Mouse (Mus musculus): ENCODE measurements at regions not wholly inside any gene's neighbourhood (a gene's known extent, or its start where the extent isn't known, plus 50 kb on each side); places are given as distances from the start of the nearest gene placed in this dataset.
"Not testable (repeated sequence)": the region's sequence is repeated elsewhere in the genome, so short reads cannot be mapped to it uniquely, and the experiment has no call there.

- ATAC-seq (replicated peaks; ENCODE audit: low FRiP score, poor library complexity, severe bottlenecking), result no peak
Observed at GRCm38 (mm10) chr13:97412151-97412550, 171.2 kb downstream of the Enc1 start.

- ATAC-seq (replicated peaks; ENCODE audit: low FRiP score, poor library complexity, severe bottlenecking), result no peak
Observed at GRCm38 (mm10) chr13:97410550-97411201, 169.8 kb downstream of the Enc1 start.

- no peak for ATAC-seq (replicated peaks; ENCODE audit: low FRiP score, poor library complexity, severe bottlenecking)
Observed at GRCm38 (mm10) chr13:97409891-97410525, 169.1 kb downstream of the Enc1 start.

- no peak for ATAC-seq (replicated peaks; ENCODE audit: low FRiP score, poor library complexity, severe bottlenecking)
Observed at GRCm38 (mm10) chr13:97409291-97409780, 168.4 kb downstream of the Enc1 start.

DNA sequence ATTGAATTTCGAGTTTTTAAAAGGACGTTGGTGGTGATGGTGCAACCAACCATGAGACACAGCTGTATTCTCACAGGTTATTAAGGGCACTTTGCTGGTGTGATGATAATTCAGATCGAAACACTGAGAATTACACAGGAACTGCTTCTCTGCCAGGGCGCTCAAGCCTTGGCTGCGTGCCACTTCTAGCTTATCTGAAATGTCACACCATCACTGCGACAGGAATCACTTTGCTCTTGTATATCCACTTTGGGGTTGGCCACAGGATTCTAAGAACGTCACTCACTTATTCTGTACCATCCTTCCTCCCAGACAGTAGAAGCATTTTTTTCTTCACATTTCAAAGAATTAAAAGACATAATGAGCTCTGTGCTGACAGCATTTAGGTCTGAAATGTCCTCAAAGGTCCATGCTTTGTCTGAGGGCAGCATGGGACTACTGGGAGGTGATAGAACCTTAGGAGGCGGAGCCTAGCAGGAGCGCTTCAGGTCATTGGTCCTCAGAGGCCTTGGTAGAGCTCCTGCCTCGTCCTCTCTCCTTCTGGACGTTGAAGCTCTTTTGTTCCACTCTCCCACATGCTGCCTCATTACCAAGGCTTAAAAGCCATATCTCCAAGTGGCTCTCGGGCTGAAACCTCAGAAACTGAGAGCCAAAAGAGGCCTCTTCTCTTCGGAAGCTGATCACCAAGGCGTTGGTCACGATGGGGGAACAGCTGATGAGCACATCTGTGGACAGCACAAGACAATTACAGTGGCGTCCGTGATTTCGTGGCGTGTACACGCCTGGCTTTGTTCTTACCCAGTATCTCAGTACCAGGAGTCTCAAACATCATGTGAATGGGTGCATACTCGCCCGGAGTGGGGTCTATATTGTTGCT lies 167.7 kb downstream of the Enc1 start:
- no peak for ATAC-seq (replicated peaks; ENCODE audit: low FRiP score, poor library complexity, severe bottlenecking)

- no peak for ATAC-seq (replicated peaks; ENCODE audit: low FRiP score, poor library complexity, severe bottlenecking)
Observed at GRCm38 (mm10) chr13:97407773-97408172, 166.9 kb downstream of the Enc1 start.

GRCm38 (mm10) chr13:97406678-97407077 lies 165.8 kb downstream of the Enc1 start:
- no peak for ATAC-seq (replicated peaks; ENCODE audit: low FRiP score, poor library complexity, severe bottlenecking)

DNA sequence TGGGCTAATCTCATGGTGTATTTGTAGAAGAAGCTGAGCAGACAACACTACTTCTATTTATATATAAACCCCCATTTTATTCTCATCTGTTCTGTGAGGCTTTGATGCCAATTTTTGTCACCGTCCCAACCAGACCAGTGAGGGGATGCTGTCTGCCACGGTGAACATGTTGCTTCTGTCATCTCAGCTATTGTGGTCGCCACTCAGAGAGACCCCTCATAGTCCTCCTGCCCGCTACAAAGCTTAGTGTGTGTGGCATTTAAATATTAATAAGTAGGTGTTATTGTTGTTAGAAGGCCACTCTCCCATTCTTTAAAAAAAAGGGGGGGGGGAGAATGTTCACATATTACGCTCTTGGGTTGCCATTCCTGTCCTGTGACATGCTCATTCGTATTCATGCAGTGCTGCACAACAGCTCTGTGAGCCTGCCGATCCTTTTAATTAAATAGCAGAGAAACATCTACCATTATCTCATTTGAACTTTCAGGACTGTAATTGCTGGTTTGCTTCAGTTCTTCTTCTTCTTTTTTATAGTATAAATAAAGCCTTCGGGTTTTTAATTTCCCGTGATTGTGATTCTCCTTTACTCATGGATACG lies 161.4 kb downstream of the Enc1 start:
- no peak for ATAC-seq (replicated peaks; ENCODE audit: low FRiP score, poor library complexity, severe bottlenecking)

DNA sequence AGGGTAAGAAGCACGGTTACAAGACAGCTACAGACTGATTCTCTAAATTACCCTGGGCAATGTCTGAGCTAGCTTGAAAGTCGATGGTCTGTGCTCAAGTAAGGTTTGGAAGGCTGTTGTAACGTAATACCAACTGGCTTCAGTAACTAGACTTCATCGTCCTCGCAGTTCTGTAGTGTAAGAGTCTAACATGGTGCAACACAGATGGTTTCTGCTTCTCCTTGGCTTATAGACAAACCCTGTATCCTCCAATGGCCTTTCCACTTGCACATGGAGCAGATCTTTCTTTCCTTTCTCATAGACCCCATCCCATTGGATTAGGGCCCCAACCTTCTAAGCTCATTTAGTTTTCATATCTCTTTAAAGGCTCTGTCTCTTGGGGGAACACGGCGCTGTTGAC lies 160.7 kb downstream of the Enc1 start:
- no peak for ATAC-seq (replicated peaks; ENCODE audit: low FRiP score, poor library complexity, severe bottlenecking)

GRCm38 (mm10) chr13:97398041-97398440 lies 157.1 kb downstream of the Enc1 start:
- ATAC-seq (replicated peaks; ENCODE audit: low FRiP score, poor library complexity, severe bottlenecking), result no peak

DNA sequence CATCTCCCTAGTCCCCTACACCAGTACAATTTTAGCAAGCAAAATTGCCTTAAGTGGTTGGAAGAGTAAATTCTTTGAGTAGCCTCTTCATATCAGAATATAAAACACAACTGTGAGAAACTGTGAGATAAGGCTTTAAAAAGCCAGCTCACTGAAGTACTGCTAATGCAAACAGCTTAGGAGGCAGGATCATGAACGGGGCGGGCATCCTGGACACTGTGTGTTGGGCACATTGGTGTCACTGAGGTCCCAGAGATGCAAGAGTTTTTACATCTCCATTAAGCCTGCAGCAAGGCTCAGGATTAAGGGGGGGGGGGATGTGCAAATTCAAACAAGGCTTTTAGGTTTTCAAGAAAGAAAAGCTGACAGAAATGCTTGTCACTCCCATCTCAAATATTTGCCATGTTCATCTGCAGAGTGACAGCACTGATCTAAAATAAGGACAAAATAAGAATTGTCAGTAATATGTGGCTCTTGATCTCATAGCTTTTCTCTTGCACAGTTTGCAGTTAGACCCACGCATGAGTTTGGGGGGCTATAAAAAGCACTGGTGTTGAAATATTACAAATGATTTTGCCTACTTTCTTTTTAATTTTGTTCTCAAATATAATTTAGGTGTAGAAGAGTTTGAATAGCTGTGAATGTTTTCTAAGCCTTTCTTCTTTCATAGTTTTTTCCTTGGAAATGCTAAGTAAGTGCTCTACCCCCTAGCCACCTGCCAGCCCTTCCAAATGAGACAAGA lies 156.2 kb downstream of the Enc1 start:
- no peak for ATAC-seq (replicated peaks; ENCODE audit: low FRiP score, poor library complexity, severe bottlenecking)

GRCm38 (mm10) chr13:97396286-97396685 lies 155.4 kb downstream of the Enc1 start:
- ATAC-seq (replicated peaks; ENCODE audit: low FRiP score, poor library complexity, severe bottlenecking), result not testable (repeated sequence)

- ATAC-seq (replicated peaks; ENCODE audit: low FRiP score, poor library complexity, severe bottlenecking), result no peak
Observed at GRCm38 (mm10) chr13:97394756-97395454, 154.0 kb downstream of the Enc1 start.

- ATAC-seq (replicated peaks; ENCODE audit: low FRiP score, poor library complexity, severe bottlenecking), result no peak
Observed at GRCm38 (mm10) chr13:97394071-97394470, 153.2 kb downstream of the Enc1 start.

GRCm38 (mm10) chr13:97393456-97393855 lies 152.6 kb downstream of the Enc1 start:
- no peak for ATAC-seq (replicated peaks; ENCODE audit: low FRiP score, poor library complexity, severe bottlenecking)

- ATAC-seq (replicated peaks; ENCODE audit: low FRiP score, poor library complexity, severe bottlenecking), result no peak
Observed at GRCm38 (mm10) chr13:97390449-97390930, 149.6 kb downstream of the Enc1 start.

- ATAC-seq (replicated peaks; ENCODE audit: low FRiP score, poor library complexity, severe bottlenecking), result no peak
Observed at GRCm38 (mm10) chr13:97388851-97389479, 148.1 kb downstream of the Enc1 start.

GRCm38 (mm10) chr13:97386511-97386910 lies 145.6 kb downstream of the Enc1 start:
- no peak for ATAC-seq (replicated peaks; ENCODE audit: low FRiP score, poor library complexity, severe bottlenecking)
